Mouse (Mus musculus) spleen, adult 2 months (tissue): ENCODE measurements around the gene Hmcn2.

Experiments
- CTCF ChIP-seq: fragments of 200-500 bp; IDR thresholded peaks from 2 replicates; pipeline ENCODE4 v1.5.1; 2011; ENCODE audit warnings: mild to moderate bottlenecking, inconsistent platforms; ENCODE audit not compliant: insufficient read depth, insufficient read length, insufficient replicate concordance; ENCODE audit errors: extremely low read depth
- POLR2A ChIP-seq: fragments of 200-500 bp; IDR thresholded peaks from 2 replicates; pipeline ENCODE4 v1.6.1; 2011; ENCODE audit warnings: low read depth, low read length, inconsistent platforms

DNA sequence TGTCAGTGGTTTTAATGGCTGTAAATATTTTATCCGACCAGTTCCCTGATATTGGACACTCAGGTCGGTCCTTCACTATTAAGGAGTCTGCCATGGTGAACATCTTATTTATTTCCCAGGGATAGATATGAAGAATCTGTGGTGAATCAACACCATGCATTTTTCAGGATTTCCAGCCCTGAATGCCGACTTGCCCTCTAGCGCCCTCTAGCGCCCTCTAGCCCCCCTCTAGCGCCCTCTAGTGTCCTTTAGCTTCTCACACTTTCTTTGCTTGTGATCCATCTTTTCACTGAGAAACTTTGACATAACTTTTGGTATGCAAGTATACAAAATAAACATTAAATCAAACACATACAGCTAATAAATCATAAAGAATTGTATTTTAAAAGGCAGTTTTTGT is 22.8 kb upstream of the Hmcn2 start:
- TF ChIP-seq CTCF: peak; percentile 98
- TF ChIP-seq POLR2A: no peak
